Mouse (Mus musculus) liver, adult 2 months (tissue): ENCODE measurements at regions not wholly inside any gene's neighbourhood (a gene's known extent, or its start where the extent isn't known, plus 50 kb on each side); places are given as distances from the start of the nearest gene placed in this dataset.

ENCODE experiments used
- CTCF ChIP-seq: fragments of 200-500 bp; IDR thresholded peaks from 2 replicates; pipeline ENCODE4 v1.5.1; 2011; ENCODE audit warnings: low read depth, low read length, control low read depth
- POLR2A ChIP-seq: fragments of 200-500 bp; IDR thresholded peaks from 2 replicates; pipeline ENCODE4 v1.6.1; 2011; ENCODE audit warnings: low read length, control low read depth; ENCODE audit not compliant: insufficient read depth; ENCODE audit errors: extremely low read depth

- TF ChIP-seq POLR2A (no peak), CTCF (no peak)
Observed at GRCm38 (mm10) chr10:3644111-3644510, 96.1 kb upstream of the Plekhg1 start.
